Mouse (Mus musculus): Measurements from ENCODE around the gene Gm12794. TPM values are rescaled to one million over a fixed set of nuclear protein-coding genes. Genes with fewer than 3 reads are reported as not detected.

Gm12794 gene
- polyA plus RNA-seq (2015; fragmentation: Nextera tagmentation; extraction: Ambion mirVana): not detected in 2 replicates

DNA sequence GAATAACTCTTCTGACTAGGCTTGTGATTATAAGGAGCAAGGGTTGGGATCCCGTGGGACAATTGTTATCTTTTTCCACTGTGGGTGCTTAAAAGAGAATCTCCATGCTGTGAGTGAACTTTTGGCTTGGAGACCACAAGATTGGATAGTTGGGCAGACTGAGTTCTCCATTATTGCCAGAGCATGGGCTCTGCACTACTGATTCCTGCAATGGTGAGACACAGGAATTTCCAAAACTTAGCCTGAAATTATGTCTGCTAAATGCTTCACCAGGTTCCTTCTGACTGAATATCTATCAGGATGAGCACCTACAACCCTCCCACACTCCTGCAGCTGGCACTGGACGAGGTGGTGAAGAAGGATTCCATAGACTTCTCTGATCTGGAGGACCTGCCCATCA is at the start of gene Gm12794:
Gm12794 (plus strand) TSS at position 301 of the 400 bp plus-strand sequence.

GRCm38 (mm10) chr4:101893656-101894420 is 46.4 kb upstream of the Gm12794 start, which contains the start of gene C130073F10Rik:
Gene C130073F10Rik (minus strand): TSS chr4:101893789.

GRCm38 (mm10) chr4:101908821-101909220 is 31.4 kb upstream of the Gm12794 start, which contains the start of gene Gm12800:
Gene Gm12800 (plus strand): TSS chr4:101909121.

DNA sequence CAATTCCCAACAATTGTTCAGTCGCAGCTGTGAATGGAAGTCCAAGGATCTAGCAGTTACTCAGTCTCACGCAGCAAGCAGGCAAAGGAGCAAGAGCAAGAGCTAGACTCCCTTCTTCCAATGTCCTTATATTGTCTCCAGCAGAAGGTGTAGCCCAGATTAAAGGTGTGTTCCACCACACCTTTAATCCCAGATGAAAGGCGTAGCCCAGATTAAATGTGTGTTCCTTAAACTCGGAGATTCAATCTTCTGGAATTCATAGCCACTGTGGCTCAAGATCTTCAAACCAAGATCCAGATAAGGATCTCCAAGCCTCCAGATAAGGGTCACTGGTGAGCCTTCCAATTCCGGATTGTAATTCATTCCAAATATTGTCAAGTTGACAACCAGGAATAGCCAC is 40.7 kb downstream of the Gm12794 start, which contains the start of gene Gm12790:
Gm12790 (minus strand) TSS at position 101 of the 400 bp plus-strand sequence.

GRCm38 (mm10) chr4:101986326-101986725 is 46.1 kb downstream of the Gm12794 start, which contains the start of gene Gm12789:
Gene Gm12789 (plus strand): TSS chr4:101986626.

Other genes starting within 250 kb of the Gm12794 start
- 2.4 and 3.0 TPM in 2 replicates for gene Lepr, start 223.0 kb upstream of the Gm12794 start, polyA plus RNA-seq (2015; fragmentation: Nextera tagmentation; extraction: Ambion mirVana)
- gene B020004J07Rik, start 96.4 kb upstream of the Gm12794 start, polyA plus RNA-seq (2015; fragmentation: Nextera tagmentation; extraction: Ambion mirVana): not detected in 2 replicates
- not detected in 2 replicates for gene C130073F10Rik, start 46.6 kb upstream of the Gm12794 start, polyA plus RNA-seq (2015; fragmentation: Nextera tagmentation; extraction: Ambion mirVana)
- not detected in 2 replicates for gene Gm12800, start 31.3 kb upstream of the Gm12794 start, polyA plus RNA-seq (2015; fragmentation: Nextera tagmentation; extraction: Ambion mirVana)
- gene Gm12790, start 40.6 kb downstream of the Gm12794 start, polyA plus RNA-seq (2015; fragmentation: Nextera tagmentation; extraction: Ambion mirVana): not detected in 2 replicates
- not detected in 2 replicates for gene Gm12789, start 46.2 kb downstream of the Gm12794 start, polyA plus RNA-seq (2015; fragmentation: Nextera tagmentation; extraction: Ambion mirVana)
- 47.5 and 52.6 TPM in 2 replicates for gene Pde4b, start 147.1 kb downstream of the Gm12794 start, polyA plus RNA-seq (2015; fragmentation: Nextera tagmentation; extraction: Ambion mirVana)